Mouse (Mus musculus) spleen, adult 2 months (tissue): Measurements from ENCODE around the gene Myt1l. TPM values are rescaled to one million over a fixed set of nuclear protein-coding genes. Genes with fewer than 3 reads are reported as not detected.

Experiments
- DNase-seq, 2 experiments: peaks; one replicate each; pipeline versions ENCODE4 v3.0.0 to v3.0.0-alpha.2; 2012 to 2021; ENCODE audit warnings: low spot score in 2 of 2, low read depth in 1 of 2
- H3K27ac ChIP-seq: fragments of 200-500 bp; 2 replicates; pipeline ENCODE4 v1.5.1; 2012; ENCODE audit warnings: low read length, inconsistent platforms; ENCODE audit not compliant: insufficient read depth
- H3K27me3 ChIP-seq: fragments of 200-500 bp; 2 replicates; pipeline ENCODE4 v1.6.1; 2012; ENCODE audit warnings: mild to moderate bottlenecking, moderate library complexity, low read length, inconsistent platforms; ENCODE audit not compliant: control insufficient read depth, insufficient read depth
- H3K36me3 ChIP-seq: fragments of 200-500 bp; 2 replicates; pipeline ENCODE4 v1.6.1; 2012; ENCODE audit warnings: mild to moderate bottlenecking, low read length, inconsistent platforms; ENCODE audit not compliant: control insufficient read depth, insufficient read depth
- H3K4me1 ChIP-seq: fragments of 200-500 bp; 2 replicates; pipeline ENCODE4 v1.6.1; 2011; ENCODE audit warnings: inconsistent platforms; ENCODE audit not compliant: control insufficient read depth, insufficient read depth, insufficient read length
- H3K4me3 ChIP-seq: fragments of 200-500 bp; 2 replicates; pipeline ENCODE4 v1.5.1; 2011; ENCODE audit warnings: mild to moderate bottlenecking, inconsistent platforms; ENCODE audit not compliant: insufficient read depth, insufficient read length; ENCODE audit errors: extremely low read depth
- CTCF ChIP-seq: fragments of 200-500 bp; IDR thresholded peaks from 2 replicates; pipeline ENCODE4 v1.5.1; 2011; ENCODE audit warnings: mild to moderate bottlenecking, inconsistent platforms; ENCODE audit not compliant: insufficient read depth, insufficient read length, insufficient replicate concordance; ENCODE audit errors: extremely low read depth
- POLR2A ChIP-seq: fragments of 200-500 bp; IDR thresholded peaks from 2 replicates; pipeline ENCODE4 v1.6.1; 2011; ENCODE audit warnings: low read depth, low read length, inconsistent platforms
- WGBS: fragments of 180-500 bp; shearing (Covaris S2); methylation state at CpG from one replicate; pipeline ENCODE4 v1.1.7; 2018; 5-methylcytosine and 5-hydroxymethylcytosine counted together
- polyA plus RNA-seq: library from polyadenylated mRNA; depleted of rRNA; stranded (reverse); fragments of >200 nt; gene quantifications from 2 replicates; pipeline ENCODE4 v1.2.3, GENCODE M21; 2012

Gene Myt1l
- polyA plus RNA-seq, 1 experiment: not detected

GRCm38 (mm10) chr12:29634509-29634908, 106.3 kb downstream of the Myt1l start:
- Histone ChIP-seq H3K27me3 (no peaks in the 10 kb centered on the region), H3K36me3 (no peaks in the 10 kb centered on the region), H3K4me1 (no peaks in the 10 kb centered on the region), H3K4me3 (no peak overlapping the region), H3K27ac (no peak overlapping the region)
- DNase-seq: no peak
- no peak for TF ChIP-seq CTCF
- no peak for TF ChIP-seq POLR2A
- WGBS: 86% methylated on average over 2 of the region's 2 CpGs

GRCm38 (mm10) chr12:29639543-29640196, 111.5 kb downstream of the Myt1l start:
- no peak for DNase-seq
- no peak overlapping the region for H3K27ac ChIP-seq
- no peak for TF ChIP-seq CTCF
- no peak for TF ChIP-seq POLR2A
- no peaks in the 10 kb centered on the region for H3K36me3 ChIP-seq
- H3K27me3 ChIP-seq: no peaks in the 10 kb centered on the region
- H3K4me3 ChIP-seq: no peak overlapping the region
- no peaks in the 10 kb centered on the region for H3K4me1 ChIP-seq
- WGBS: 80% methylated on average over 11 of the region's 11 CpGs

- H3K4me1 ChIP-seq: no peaks in the 10 kb centered on the region
- 82% methylated on average over 1 of the region's 1 CpGs for WGBS
- no peak for DNase-seq
- TF ChIP-seq CTCF (no peak), POLR2A (no peak)
- H3K4me3 ChIP-seq: no peak overlapping the region
- no peaks in the 10 kb centered on the region for H3K27me3 ChIP-seq
- no peak overlapping the region for H3K27ac ChIP-seq
- no peaks in the 10 kb centered on the region for H3K36me3 ChIP-seq
These were observed 112.0 kb downstream of the Myt1l start for GRCm38 (mm10) chr12:29640201-29640600.

DNA sequence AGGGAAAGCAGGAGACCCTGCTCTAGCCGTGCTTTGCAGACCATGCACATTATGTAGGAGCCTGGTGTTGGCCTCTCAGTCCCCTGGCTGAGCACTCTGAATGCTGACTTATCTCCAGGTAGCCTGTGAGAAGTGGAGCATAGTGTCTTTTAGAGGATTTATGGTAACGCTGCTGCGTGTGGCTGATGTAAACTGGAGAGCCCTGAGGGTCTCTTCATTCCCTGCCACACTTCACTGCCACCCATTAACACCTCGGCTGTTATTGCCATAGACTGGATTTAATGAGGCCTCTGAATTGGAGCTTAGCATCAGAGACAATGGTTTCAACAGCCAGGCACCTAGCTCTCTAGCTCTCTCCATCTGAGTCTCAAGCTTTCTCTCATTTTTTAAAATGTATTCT, 114.7 kb downstream of the Myt1l start:
- TF ChIP-seq CTCF: no peak
- TF ChIP-seq POLR2A: no peak

GRCm38 (mm10) chr12:29644091-29644490, 115.9 kb downstream of the Myt1l start:
- Histone ChIP-seq H3K27ac (no peak overlapping the region), H3K36me3 (no peaks in the 10 kb centered on the region), H3K4me1 (no peaks in the 10 kb centered on the region), H3K4me3 (no peak overlapping the region), H3K27me3 (no peaks in the 10 kb centered on the region)
- WGBS: 85% methylated on average over 4 of the region's 4 CpGs
- no peak for DNase-seq
- TF ChIP-seq CTCF: no peak
- no peak for TF ChIP-seq POLR2A

More for the DNA sequence above, 114.7 kb downstream of the Myt1l start:
- Histone ChIP-seq H3K4me1 (no peaks in the 10 kb centered on the region), H3K27ac (no peak overlapping the region), H3K4me3 (no peak overlapping the region), H3K27me3 (no peaks in the 10 kb centered on the region), H3K36me3 (no peaks in the 10 kb centered on the region)
- WGBS: 37% methylated on average over 4 of the region's 4 CpGs
- DNase-seq: no peak

GRCm38 (mm10) chr12:29644721-29645120, 116.5 kb downstream of the Myt1l start:
- TF ChIP-seq POLR2A (no peak), CTCF (no peak)
- Histone ChIP-seq H3K4me1 (no peaks in the 10 kb centered on the region), H3K36me3 (no peaks in the 10 kb centered on the region), H3K27ac (no peak overlapping the region), H3K27me3 (no peaks in the 10 kb centered on the region), H3K4me3 (no peak overlapping the region)
- 89% methylated on average over 7 of the region's 7 CpGs for WGBS
- DNase-seq: no peak

GRCm38 (mm10) chr12:29649510-29650152, 121.4 kb downstream of the Myt1l start:
- TF ChIP-seq CTCF (no peak), POLR2A (no peak)
- 77% methylated on average over 10 of the region's 10 CpGs for whole genome bisulfite sequencing
- H3K4me3 ChIP-seq: no peak overlapping the region

More at GRCm38 (mm10) chr12:29649510-29650152, 121.4 kb downstream of the Myt1l start:
- no peak overlapping the region for H3K27ac ChIP-seq
- no peaks in the 10 kb centered on the region for H3K36me3 ChIP-seq
- no peak for DNase-seq
- H3K4me1 ChIP-seq: no peaks in the 10 kb centered on the region
- H3K27me3 ChIP-seq: no peaks in the 10 kb centered on the region
